Mouse (Mus musculus) heart, adult 2 months (tissue): ENCODE measurements at regions not wholly inside any gene's neighbourhood (a gene's known extent, or its start where the extent isn't known, plus 50 kb on each side); places are given as distances from the start of the nearest gene placed in this dataset.
A peak's percentile ranks its signal among the peaks of the same experiment; 100 is the strongest.

ENCODE experiments used
- DNase-seq, 2 experiments: peaks; one replicate each; pipeline ENCODE4 v3.0.0; 2021
- H3K27ac ChIP-seq: fragments of 200-600 bp; 2 replicates; pipeline ENCODE4 v1.8.1; 2022
- H3K27me3 ChIP-seq: fragments of 200-500 bp; 2 replicates; pipeline ENCODE4 v1.6.1; 2012; ENCODE audit warnings: mild to moderate bottlenecking, low read length, inconsistent platforms, mixed read lengths; ENCODE audit not compliant: control insufficient read depth, insufficient read depth
- H3K36me3 ChIP-seq: fragments of 200-500 bp; 2 replicates; pipeline ENCODE4 v1.6.1; 2012; ENCODE audit warnings: low read length, inconsistent platforms; ENCODE audit not compliant: control insufficient read depth, insufficient read depth
- H3K4me1 ChIP-seq: fragments of 200-500 bp; 2 replicates; pipeline ENCODE4 v1.6.1; 2011; ENCODE audit warnings: low read length; ENCODE audit not compliant: control insufficient read depth, insufficient read depth
- H3K4me3 ChIP-seq: fragments of 200-600 bp; 2 replicates; pipeline ENCODE4 v1.8.1; 2022
- H3K79me2 ChIP-seq: fragments of 200-500 bp; replicated peaks from 2 replicates; pipeline ENCODE4 v1.6.1; 2012; ENCODE audit warnings: mild to moderate bottlenecking, inconsistent platforms, low read length, moderate library complexity, mixed read lengths; ENCODE audit not compliant: control insufficient read depth, insufficient read depth
- H3K9ac ChIP-seq: fragments of 200-500 bp; 2 replicates; pipeline ENCODE4 v1.6.1; 2012; ENCODE audit warnings: low read depth, mild to moderate bottlenecking, control low read depth, inconsistent platforms, low read length, mixed read lengths
- CTCF ChIP-seq: fragments of 200-600 bp; IDR thresholded peaks from 2 replicates; pipeline ENCODE4 v1.8.1; 2022; ENCODE audit warnings: antibody characterized with exemption, mild to moderate bottlenecking, moderate library complexity
- EP300 ChIP-seq: fragments of 200-500 bp; IDR thresholded peaks from 2 replicates; pipeline ENCODE4 v1.6.1; 2011; ENCODE audit warnings: low read depth, low read length, control low read depth; ENCODE audit not compliant: insufficient read depth
- POLR2A ChIP-seq: fragments of 200-500 bp; IDR thresholded peaks from 2 replicates; pipeline ENCODE4 v1.6.1; 2011; ENCODE audit warnings: mild to moderate bottlenecking, low read depth, low read length, control low read depth; ENCODE audit not compliant: insufficient read depth
- WGBS: fragments of 180-500 bp; shearing (Covaris S2); methylation state at CpG from one replicate; pipeline ENCODE4 v1.1.7; 2018; 5-methylcytosine and 5-hydroxymethylcytosine counted together
- intact Hi-C: fragments of 180-260 bp; cut with DNase I; formaldehyde crosslinking; loops from one replicate; pipeline ENCODE4 v1.15.1; 2025

DNA sequence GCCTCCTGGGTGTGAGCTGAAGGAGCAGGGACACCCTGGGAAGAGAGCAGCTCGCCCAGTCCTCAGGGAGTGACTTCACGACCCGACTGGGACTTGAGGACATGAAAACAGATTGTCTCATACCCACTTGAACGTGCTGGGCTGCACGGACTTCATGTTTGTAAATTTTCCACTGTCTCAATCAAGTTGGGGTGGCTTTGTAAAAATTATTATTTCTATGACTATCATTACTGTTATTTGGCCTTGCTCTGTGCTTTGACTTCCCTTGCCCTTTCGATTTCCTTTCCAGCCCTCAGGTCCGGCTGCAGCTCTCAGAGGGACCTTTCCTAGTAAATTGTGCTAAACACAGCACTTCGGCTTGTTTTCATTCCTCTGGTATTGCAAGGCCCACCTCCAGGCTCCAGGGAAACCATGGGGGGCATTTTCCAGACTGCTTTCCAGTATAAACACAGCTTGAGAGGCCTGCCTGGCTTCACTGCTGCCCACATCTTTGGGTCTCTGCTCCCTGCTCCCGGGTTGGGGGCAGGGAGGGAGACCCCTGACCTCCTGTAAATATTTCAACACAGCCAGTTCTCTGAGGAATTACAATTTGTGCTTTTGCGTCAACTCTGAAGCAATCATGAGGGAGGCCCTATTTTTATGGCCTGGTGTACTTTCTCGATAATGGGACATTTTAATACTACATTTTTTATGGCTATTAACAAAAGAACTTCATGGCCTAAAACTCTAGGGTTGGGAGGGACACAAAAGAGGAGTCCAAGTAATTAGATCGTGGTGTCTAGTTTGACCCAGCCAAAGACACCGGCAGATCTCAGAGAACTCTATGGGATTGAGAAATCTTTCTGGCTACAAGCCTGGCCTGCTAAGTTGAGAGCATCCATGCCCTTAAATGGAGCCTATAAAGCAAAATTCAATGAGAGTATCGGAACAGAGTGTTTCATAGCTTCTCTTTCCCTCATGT, 68.9 kb upstream of the Errfi1 start:
- H3K4me1 ChIP-seq = peaks cover 7% of the 10 kb centered on the region
- intact Hi-C loops = loop anchor here (5.0 kb wide), 2 partner anchors 68 to 92 kb away; partner anchors contain the start of gene Errfi1
- no peaks in the 10 kb centered on the region for H3K27me3 ChIP-seq
- H3K36me3 ChIP-seq = no peaks in the 10 kb centered on the region
- 46% methylated on average over 14 of the region's 14 CpGs for WGBS
- H3K27ac ChIP-seq = peak overlapping the region; percentile 81
- DNase-seq = peak; percentile 77 to 80
- H3K9ac ChIP-seq = no peak overlapping the region
- no peaks in the 10 kb centered on the region for H3K79me2 ChIP-seq
- H3K4me3 ChIP-seq = no peak overlapping the region
- TF ChIP-seq EP300 = 0 out of 2 replicates have a peak, but pooled peaks have one; percentile 26
- no peak for TF ChIP-seq POLR2A
- TF ChIP-seq CTCF = no peak

DNA sequence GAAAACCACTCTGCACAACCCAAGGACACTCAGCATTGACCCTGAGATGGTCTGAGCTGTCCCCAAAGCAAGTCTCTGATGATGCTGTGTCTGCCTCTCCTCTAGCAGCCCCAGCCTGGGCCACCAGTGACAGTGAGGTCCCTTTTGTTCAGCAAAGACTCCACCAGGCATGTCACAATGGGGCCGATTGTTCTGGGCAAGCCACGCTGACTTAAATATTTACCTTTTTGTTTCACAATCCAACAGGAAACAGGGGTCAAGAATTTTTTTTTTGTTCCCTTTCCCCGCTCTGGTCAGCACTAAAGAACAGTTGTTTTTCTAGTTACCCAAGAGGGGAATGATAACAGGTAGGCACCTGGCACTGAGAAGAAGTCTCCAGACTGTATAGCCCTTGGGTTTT, 72.4 kb upstream of the Errfi1 start:
- intact Hi-C loops = loop anchor here (5.0 kb wide), 1 partner anchor 89 kb away; no protein-coding TSS in a partner anchor
- no peaks in the 10 kb centered on the region for H3K79me2 ChIP-seq

DNA sequence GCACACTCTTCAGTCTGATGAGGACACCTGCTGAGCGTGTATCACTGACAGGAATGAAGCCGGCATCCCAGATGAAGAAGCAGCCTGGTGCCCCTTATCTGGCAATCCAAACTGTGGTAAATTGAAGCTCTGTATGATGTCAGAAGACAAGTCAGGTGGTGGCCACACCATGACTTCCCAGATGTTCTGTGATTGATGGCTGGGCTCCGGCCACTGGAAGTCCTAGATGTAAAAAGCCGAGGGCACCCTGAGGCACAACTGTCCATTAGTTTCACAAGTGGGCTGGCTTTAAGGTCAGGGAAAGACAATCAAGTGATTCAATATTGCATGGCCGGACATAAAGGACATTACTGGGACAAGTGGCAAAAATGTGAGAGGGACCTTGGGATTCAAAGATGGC, 74.4 kb upstream of the Errfi1 start:
- H3K4me1 ChIP-seq = peaks cover 4% of the 10 kb centered on the region
- H3K79me2 ChIP-seq = no peaks in the 10 kb centered on the region
- intact Hi-C loops = no loop called here
- no peak for TF ChIP-seq POLR2A
- no peak for TF ChIP-seq CTCF
- no peak for TF ChIP-seq EP300
- peak overlapping the region; percentile 49 for H3K27ac ChIP-seq
- no peak overlapping the region for H3K4me3 ChIP-seq
- no peaks in the 10 kb centered on the region for H3K27me3 ChIP-seq
- WGBS = 89% methylated on average over 5 of the region's 5 CpGs
- no peak overlapping the region for H3K9ac ChIP-seq
- no peak for DNase-seq
- H3K36me3 ChIP-seq = no peaks in the 10 kb centered on the region

More for the DNA sequence above, 72.4 kb upstream of the Errfi1 start:
- WGBS = 54% methylated on average over 3 of the region's 3 CpGs
- Histone ChIP-seq H3K27ac (no peak overlapping the region; the same call in 1 of the 2 replicates), H3K4me3 (no peak overlapping the region), H3K27me3 (no peaks in the 10 kb centered on the region), H3K36me3 (no peaks in the 10 kb centered on the region), H3K4me1 (peaks cover 8% of the 10 kb centered on the region), H3K9ac (no peak overlapping the region)
- no peak for TF ChIP-seq EP300
- TF ChIP-seq POLR2A = no peak
- no peak for TF ChIP-seq CTCF
- no peak for DNase-seq

DNA sequence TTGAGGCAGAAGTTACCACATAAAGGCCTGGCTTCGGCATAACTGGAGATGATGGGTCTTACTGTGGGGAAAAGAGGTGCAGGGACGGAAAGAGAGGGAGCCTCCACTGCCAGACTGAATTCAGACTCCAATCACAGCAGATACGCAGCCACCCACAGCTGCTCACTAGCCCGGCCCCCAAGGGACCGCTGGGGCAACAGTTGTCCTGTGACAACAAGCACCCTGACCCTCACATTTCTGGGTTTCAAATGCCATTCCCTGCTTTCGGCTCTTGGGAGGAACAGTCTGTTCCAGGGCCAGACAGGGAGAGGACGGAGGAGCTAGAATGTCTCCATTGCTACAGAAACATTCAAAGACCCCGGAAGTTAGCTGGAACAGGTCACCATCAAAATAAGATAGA, 75.0 kb upstream of the Errfi1 start:
- H3K9ac ChIP-seq = no peak overlapping the region
- WGBS = 57% methylated on average over 8 of the region's 8 CpGs

DNA sequence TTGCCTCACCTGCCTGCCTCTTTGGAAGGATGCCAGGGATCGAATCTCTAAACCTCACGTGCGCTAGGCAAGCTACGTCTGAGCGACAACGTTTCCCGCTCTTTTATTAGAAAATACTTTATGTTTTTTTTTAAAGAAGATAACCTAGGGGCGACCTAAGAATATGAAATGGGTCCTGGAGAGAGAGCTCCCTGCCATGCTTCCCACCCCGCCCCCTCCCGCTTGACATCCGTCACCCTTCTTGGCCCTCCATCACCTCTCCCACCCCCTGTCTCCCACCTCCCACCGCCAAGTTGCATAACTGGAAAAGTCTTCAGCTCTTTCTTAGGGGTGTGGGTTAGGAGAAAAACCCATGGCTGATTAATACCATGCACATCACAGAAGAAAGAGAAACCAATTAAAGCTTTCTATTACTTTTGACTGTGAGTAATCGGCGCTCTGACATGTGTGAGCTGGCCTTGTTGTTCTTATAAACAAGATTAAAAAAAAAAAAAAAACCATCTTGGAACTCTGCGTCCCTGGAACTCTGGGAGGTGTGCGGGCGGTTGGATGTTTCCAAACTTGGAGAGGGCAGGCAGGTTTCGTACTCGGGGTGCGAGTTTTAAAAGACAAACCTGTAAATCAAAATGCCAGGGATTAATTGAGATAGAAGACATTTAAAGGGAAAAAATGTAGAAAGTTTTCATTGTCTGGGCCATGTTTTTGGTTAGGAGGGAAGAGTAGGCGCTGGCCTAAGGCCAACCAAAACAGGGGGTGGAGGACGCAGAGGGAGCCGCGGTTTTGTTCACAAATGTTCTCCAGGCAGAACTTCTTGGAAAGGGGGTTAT, 77.8 kb upstream of the Errfi1 start:
- Histone ChIP-seq H3K79me2 (no peaks in the 10 kb centered on the region), H3K4me1 (peaks cover 1% of the 10 kb centered on the region), H3K27ac (peak overlapping the region; percentile 73), H3K27me3 (no peaks in the 10 kb centered on the region), H3K9ac (no peak overlapping the region), H3K4me3 (no peak overlapping the region), H3K36me3 (no peaks in the 10 kb centered on the region)
- intact Hi-C loops = loop anchor here (2.0 kb wide), 1 partner anchor 63 kb away; no protein-coding TSS in a partner anchor
- no peak for TF ChIP-seq EP300
- TF ChIP-seq POLR2A = no peak
- TF ChIP-seq CTCF = no peak
- peak; percentile 64 to 70 for DNase-seq
- WGBS = 52% methylated on average over 24 of the region's 24 CpGs

More for the DNA sequence above, 75.0 kb upstream of the Errfi1 start:
- H3K4me1 ChIP-seq = peaks cover 1% of the 10 kb centered on the region
- intact Hi-C loops = no loop called here
- H3K79me2 ChIP-seq = no peaks in the 10 kb centered on the region
- H3K36me3 ChIP-seq = no peaks in the 10 kb centered on the region
- peak overlapping the region; percentile 70 for H3K27ac ChIP-seq
- peak; percentile 64 to 67 for DNase-seq
- TF ChIP-seq POLR2A (0 out of 2 replicates have a peak, but pooled peaks have one; percentile 12), CTCF (no peak), EP300 (peak; percentile 68; the same call in 1 of the 2 replicates)
- H3K27me3 ChIP-seq = no peaks in the 10 kb centered on the region
- H3K4me3 ChIP-seq = no peak overlapping the region
